Mouse (Mus musculus): Measurements from ENCODE around the gene Dstyk. TPM values are rescaled to one million over a fixed set of nuclear protein-coding genes. Genes with fewer than 3 reads are reported as not detected.

Gene Dstyk
- total and polyA plus RNA-seq, 3 experiments, result 0.12 to 0.59 (median 0.21) TPM

DNA sequence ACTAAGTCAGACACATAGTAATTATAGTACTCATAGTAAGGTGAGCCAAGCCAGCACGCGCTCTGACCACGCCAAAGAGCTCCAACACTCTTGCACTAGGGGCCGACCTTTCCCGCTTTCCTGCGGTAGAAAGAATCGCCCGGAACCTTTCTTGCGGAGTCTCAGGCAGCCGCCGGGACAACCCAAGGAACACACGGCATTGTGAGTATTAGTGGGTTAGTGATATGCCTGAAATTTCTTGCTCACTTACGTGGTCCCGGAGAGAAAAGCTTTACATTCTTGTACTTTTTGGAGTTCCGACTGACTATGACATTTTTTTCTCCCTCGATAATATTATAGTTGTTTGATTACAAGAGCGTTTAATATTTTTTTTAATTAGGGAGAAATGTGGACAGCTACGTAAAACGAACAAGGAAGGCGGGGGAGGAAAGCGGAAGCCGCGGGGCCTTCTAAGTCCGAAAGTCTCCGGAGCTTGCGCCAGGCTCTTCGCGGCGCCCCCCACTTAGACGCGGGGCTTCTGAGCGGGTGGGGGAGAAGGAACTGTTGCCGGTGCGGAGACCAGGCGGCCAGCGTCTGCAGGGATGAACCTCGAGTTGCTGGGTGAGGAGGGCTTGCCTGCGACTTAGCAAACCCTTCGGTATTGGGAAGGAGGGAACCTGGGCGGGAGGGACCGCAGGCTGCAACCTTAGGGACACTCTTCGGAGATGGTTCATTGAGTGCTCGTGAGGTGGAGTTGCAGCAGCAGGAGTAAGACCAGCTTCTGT is 59.8 kb downstream of the Dstyk start, which contains the start of gene Rbbp5 (continued):
- TF ChIP-seq RAD21 (IDR thresholded peaks at IDR 0.05; ENCODE audit: low read depth, low read length), result no peak
- TF ChIP-seq TCF12 (IDR thresholded peaks at IDR 0.05; ENCODE audit: low read depth, low read length), result peak; percentile 93
- TF ChIP-seq BHLHE40 (IDR thresholded peaks at IDR 0.05; ENCODE audit: low read depth, low read length), result no peak
- peak; percentile 82 for TF ChIP-seq MYC (IDR thresholded peaks at IDR 0.05; ENCODE audit: low read depth, low read length)
- TF ChIP-seq USF2 (conservative IDR thresholded peaks at IDR 0.05; ENCODE audit: low read depth, low read length), result no peak
- 0 out of 2 replicates have a peak, but pooled peaks have one; percentile 71 for TF ChIP-seq E2F4 (IDR thresholded peaks at IDR 0.05; ENCODE audit: insufficient replicate concordance, low read depth, low read length)
- peak; percentile 76; the same call in 1 of the 2 replicates for TF ChIP-seq IRF4 (IDR thresholded peaks at IDR 0.05; ENCODE audit: low read depth, low read length)
- TF ChIP-seq MXI1 (IDR thresholded peaks at IDR 0.05; ENCODE audit: low read depth, low read length), result peak; percentile 83
- peak; percentile 100 for TF ChIP-seq MAX (IDR thresholded peaks at IDR 0.05; ENCODE audit: low read length)

GRCm38 (mm10) chr1:132479438-132479837 is 62.1 kb downstream of the Dstyk start:
- no peak for TF ChIP-seq SIN3A (IDR thresholded peaks at IDR 0.05; ENCODE audit: low read length)
- peak; percentile 50; the same call in 1 of the 2 replicates for TF ChIP-seq MAFK (IDR thresholded peaks at IDR 0.05; ENCODE audit: insufficient replicate concordance, low read length)
- dilution Hi-C loops (cut with MboI; ENCODE audit: extremely low pct_ligation_motif_present, extremely low pct_unique_long_range_greater_than_20kb, low sequenced_read_pairs), result no loop called here
- Histone ChIP-seq H3K9ac (ENCODE audit: insufficient read depth, low read depth) (no peak overlapping the region), H3K79me2 (replicated peaks; ENCODE audit: control insufficient read depth, extremely low read depth, insufficient read depth, poor library complexity, severe bottlenecking) (peaks cover 64% of the 10 kb centered on the region), H3K4me1 (ENCODE audit: control insufficient read depth in 1 of 2, insufficient read depth in 2 of 2) (peaks cover 2 to 50% of the 10 kb centered on the region in 2 experiments; a peak in 2 of 4 replicates), H3K27ac (ENCODE audit: insufficient read depth, low read depth) (no peak overlapping the region), H3K27me3 (replicated peaks) (no peaks in the 10 kb centered on the region), H3K4me3 (replicated peaks in 1 of 3; ENCODE audit: low read depth in 2 of 3, low read length in 2 of 3, poor library complexity in 1 of 3) (no peak overlapping the region), H3K4me2 (ENCODE audit: insufficient read depth, low read depth, poor library complexity, severe bottlenecking) (peak overlapping the region; percentile 22; the same call in 1 of the 2 replicates), H3K36me3 (replicated peaks in 1 of 2; ENCODE audit: control insufficient read depth in 1 of 2, insufficient read depth in 1 of 2, low read length in 1 of 2) (peaks cover 0 to 27% of the 10 kb centered on the region in 2 experiments), H3K9me3 (replicated peaks; ENCODE audit: low read length) (no peaks in the 10 kb centered on the region)
- DNase-seq (ENCODE audit: extremely low read depth), result no peak
- in situ Hi-C loops (cut with MboI; ENCODE audit: low pct_ligation_motif_present, low pct_unique_long_range_greater_than_20kb, low sequenced_read_pairs), result no loop called here

DNA sequence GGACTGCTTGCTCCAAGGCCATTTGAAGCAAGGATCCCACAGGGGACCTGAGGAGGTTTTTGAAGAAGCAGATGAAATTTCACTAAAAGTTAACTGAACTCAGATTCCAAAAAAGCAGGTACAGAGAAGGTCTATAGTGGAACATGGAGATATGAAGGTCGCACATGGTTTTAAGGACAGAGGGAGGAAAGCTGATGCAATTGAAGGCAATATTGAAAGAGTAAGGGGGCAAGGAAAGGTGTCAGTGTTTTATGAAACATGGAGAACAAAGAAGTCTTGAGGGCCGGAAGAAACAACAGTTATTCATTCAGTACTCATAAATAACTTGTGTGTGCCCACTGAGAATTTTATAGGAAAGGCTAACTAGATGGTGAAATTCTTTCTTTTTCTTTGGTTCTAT is 64.3 kb downstream of the Dstyk start:
- TF ChIP-seq CHD2 (IDR thresholded peaks at IDR 0.05; ENCODE audit: low read length) (no peak), RAD21 (IDR thresholded peaks at IDR 0.05; ENCODE audit: low read depth, low read length) (no peak), BHLHE40 (IDR thresholded peaks at IDR 0.05; ENCODE audit: low read depth, low read length) (no peak), GABPA (IDR thresholded peaks at IDR 0.05; ENCODE audit: insufficient replicate concordance, low read depth, low read length) (no peak), CTCF (conservative IDR thresholded peaks at IDR 0.05 in 1 of 2, IDR thresholded peaks at IDR 0.05 in 1 of 2; ENCODE audit: low read depth in 2 of 2, low read length in 2 of 2) (no peak), USF2 (conservative IDR thresholded peaks at IDR 0.05; ENCODE audit: low read depth, low read length) (no peak)
- Histone ChIP-seq H3K4me3 (replicated peaks in 1 of 3; ENCODE audit: low read depth in 2 of 3, low read length in 2 of 3, poor library complexity in 1 of 3) (no peak overlapping the region), H3K27me3 (replicated peaks) (no peaks in the 10 kb centered on the region), H3K36me3 (replicated peaks in 1 of 2; ENCODE audit: control insufficient read depth in 1 of 2, insufficient read depth in 1 of 2, low read length in 1 of 2) (peaks cover 4 to 47% of the 10 kb centered on the region in 2 experiments), H3K27ac (ENCODE audit: insufficient read depth, low read depth) (peak overlapping the region; percentile 4; the same call in 1 of the 2 replicates), H3K79me2 (replicated peaks; ENCODE audit: control insufficient read depth, extremely low read depth, insufficient read depth, poor library complexity, severe bottlenecking) (peaks cover 58% of the 10 kb centered on the region), H3K9me3 (replicated peaks; ENCODE audit: low read length) (no peaks in the 10 kb centered on the region), H3K9ac (ENCODE audit: insufficient read depth, low read depth) (peak overlapping the region; percentile 63), H3K4me2 (ENCODE audit: insufficient read depth, low read depth, poor library complexity, severe bottlenecking) (0 out of 2 replicates have a peak overlapping the region, but pooled peaks have one; percentile 3), H3K4me1 (ENCODE audit: control insufficient read depth in 1 of 2, insufficient read depth in 2 of 2) (peaks cover 2 to 41% of the 10 kb centered on the region in 2 experiments; a peak in 2 of 4 replicates)
- no peak for DNase-seq (ENCODE audit: extremely low read depth)
- dilution Hi-C loops (cut with MboI; ENCODE audit: extremely low pct_ligation_motif_present, extremely low pct_unique_long_range_greater_than_20kb, low sequenced_read_pairs) (no loop called here), in situ Hi-C loops (cut with MboI; ENCODE audit: low pct_ligation_motif_present, low pct_unique_long_range_greater_than_20kb, low sequenced_read_pairs) (no loop called here)

Data from CH12.LX (cell line).